Comparison of ENCODE assay signal across 7 mouse cellular contexts in genomic region chr3:89177242-89178106, GRCm38 (mm10). TPM values are rescaled to one million over a fixed set of nuclear protein-coding genes. Genes with fewer than 3 reads are reported as not detected.
DNase-seq lines count a peak whose midpoint lies in the region; ATAC-seq and TF ChIP-seq lines count a peak whose summit lies in the region.

TSS of gene Scamp3 (plus strand) at chr3:89177473.

- H3K4me2 ChIP-seq in intestine, postnatal 0 days (replicated peaks; ENCODE audit: low read depth) = peak within 1 kb of the TSS; percentile 88
- H3K4me2 ChIP-seq in midbrain, embryonic 12.5 days (replicated peaks) = peak within 1 kb of the TSS; percentile 77

- peaks cover 83% of the 10 kb centered on the region for H3K36me3 ChIP-seq in embryonic facial prominence, embryonic 10.5 days (replicated peaks)
- H3K36me3 ChIP-seq in intestine, postnatal 0 days (ENCODE audit: control insufficient read depth, insufficient read depth) = peaks cover 68% of the 10 kb centered on the region
- H3K36me3 ChIP-seq in midbrain, embryonic 12.5 days = peaks cover 79% of the 10 kb centered on the region
- H3K36me3 ChIP-seq in small intestine, adult 2 months (ENCODE audit: control insufficient read depth, insufficient read depth, low read length) = peaks cover 63% of the 10 kb centered on the region

- TF ChIP-seq CTCF in intestine, postnatal 0 days (IDR thresholded peaks at IDR 0.05; ENCODE audit: low read depth) = no peak
- no peak for TF ChIP-seq CTCF in small intestine, adult 2 months (IDR thresholded peaks at IDR 0.05; ENCODE audit: extremely low read depth, insufficient read length, insufficient replicate concordance, low read depth, low read length)

- TF ChIP-seq POLR2A in small intestine, adult 2 months (IDR thresholded peaks at IDR 0.05; ENCODE audit: low read depth, low read length) = peak; percentile 62; the same call in 1 of the 2 replicates

- H3K27me3 ChIP-seq in embryonic facial prominence, embryonic 10.5 days (replicated peaks; ENCODE audit: low read depth, poor library complexity, severe bottlenecking) = no peaks in the 10 kb centered on the region
- H3K27me3 ChIP-seq in intestine, postnatal 0 days (replicated peaks; ENCODE audit: control insufficient read depth, insufficient read depth, low read length) = no peaks in the 10 kb centered on the region
- H3K27me3 ChIP-seq in midbrain, embryonic 12.5 days = no peaks in the 10 kb centered on the region
- H3K27me3 ChIP-seq in small intestine, adult 2 months (ENCODE audit: control insufficient read depth, insufficient read depth, low read length) = no peaks in the 10 kb centered on the region

- peak within 1 kb of the TSS; percentile 88 for H3K27ac ChIP-seq in embryonic facial prominence, embryonic 10.5 days (replicated peaks)
- H3K27ac ChIP-seq in intestine, postnatal 0 days (ENCODE audit: low read depth, low read length) = peak within 1 kb of the TSS; percentile 80
- peak within 1 kb of the TSS; percentile 72 for H3K27ac ChIP-seq in midbrain, embryonic 12.5 days (replicated peaks)
- peak within 1 kb of the TSS; percentile 42 for H3K27ac ChIP-seq in small intestine, adult 2 months (ENCODE audit: insufficient read depth, low read depth, low read length)

- peak within 1 kb of the TSS; percentile 70 for H3K9ac ChIP-seq in intestine, postnatal 0 days (ENCODE audit: low read depth, low read length)
- H3K9ac ChIP-seq in midbrain, embryonic 12.5 days (replicated peaks) = peak within 1 kb of the TSS; percentile 73

- peak; percentile 90 for DNase-seq in adrenal gland, postnatal 10 days
- DNase-seq in embryonic facial prominence, embryonic 10.5 days (ENCODE audit: low spot score) = peak; percentile 97
- peak; percentile 90 for DNase-seq in gonadal fat pad, adult 2 months (ENCODE audit: low read depth)
- DNase-seq in left cerebral cortex, postnatal 4 days = peak; percentile 86

- intact Hi-C loops in left cerebral cortex, postnatal 4 days (cut with DNase I) = loop anchor here (10.0 kb wide), 1 partner anchor 243 kb away; no protein-coding TSS in a partner anchor

- peaks cover 15% of the 10 kb centered on the region for H3K4me1 ChIP-seq in embryonic facial prominence, embryonic 10.5 days
- H3K4me1 ChIP-seq in intestine, postnatal 0 days (replicated peaks; ENCODE audit: control insufficient read depth, insufficient read depth, low read length) = 0 out of 2 replicates have a peak, but pooled peaks cover 7% of the 10 kb centered on the region
- H3K4me1 ChIP-seq in midbrain, embryonic 12.5 days = peaks cover 15% of the 10 kb centered on the region
- peaks cover 7% of the 10 kb centered on the region for H3K4me1 ChIP-seq in small intestine, adult 2 months (ENCODE audit: control insufficient read depth, insufficient read depth, insufficient read length, low read length)

- WGBS in embryonic facial prominence, embryonic 10.5 days = under 1% methylated on average over 43 of the region's 43 CpGs
- under 1% methylated on average over 43 of the region's 43 CpGs for WGBS in intestine, postnatal 0 days
- under 1% methylated on average over 43 of the region's 43 CpGs for WGBS in midbrain, embryonic 12.5 days
- under 1% methylated on average over 43 of the region's 43 CpGs for WGBS in small intestine, adult 2 months

- peak within 1 kb of the TSS; percentile 84 for H3K4me3 ChIP-seq in embryonic facial prominence, embryonic 10.5 days
- H3K4me3 ChIP-seq in intestine, postnatal 0 days (ENCODE audit: low read depth, low read length) = peak within 1 kb of the TSS; percentile 84
- H3K4me3 ChIP-seq in midbrain, embryonic 12.5 days = peak within 1 kb of the TSS; percentile 66
- H3K4me3 ChIP-seq in small intestine, adult 2 months (ENCODE audit: low read depth, low read length) = peak within 1 kb of the TSS; percentile 85

- H3K9me3 ChIP-seq in embryonic facial prominence, embryonic 10.5 days = no peaks in the 10 kb centered on the region
- H3K9me3 ChIP-seq in intestine, postnatal 0 days (ENCODE audit: control insufficient read depth) = no peaks in the 10 kb centered on the region
- no peaks in the 10 kb centered on the region for H3K9me3 ChIP-seq in midbrain, embryonic 12.5 days

- peak; percentile 95 for ATAC-seq in intestine, postnatal 0 days
- peak; percentile 94 for ATAC-seq in midbrain, embryonic 12.5 days (ENCODE audit: low FRiP score, low read depth)

RNA-seq across cellular contexts. Expression of gene Scamp3, which starts in this region (rescaled TPM):
- total RNA-seq in adrenal gland, postnatal 10 days (2021) = 10 to 100 TPM; 67.9 to 72.7 TPM
- 108 and 117 TPM in 2 replicates for polyA plus RNA-seq in embryonic facial prominence, embryonic 10.5 days (2016; fragmentation: Nextera tagmentation; extraction: Ambion mirVana)
- 105 and 120 TPM in 2 replicates for polyA plus RNA-seq in gonadal fat pad, adult 2 months (2012; rRNA removed)
- polyA plus RNA-seq in intestine, postnatal 0 days (2015; fragmentation: Nextera tagmentation; extraction: Ambion mirVana) = 80.5 and 86.3 TPM in 2 replicates
- total RNA-seq in left cerebral cortex, postnatal 4 days (2021) = 10 to 100 TPM; 85.3 to 89.7 TPM
- 94.2 and 97.1 TPM in 2 replicates for polyA plus RNA-seq in midbrain, embryonic 12.5 days (2016; fragmentation: Nextera tagmentation; extraction: Ambion mirVana)
- 57.0 and 96.1 TPM in 2 replicates for polyA plus RNA-seq in small intestine, adult 2 months (2012; rRNA removed)

Comparison
In these comparisons a context has a peak if more than half of its experiments do, and no peak if none do; other contexts are left out.
1. Peak in every context shown above with its lines: DNase-seq, ATAC-seq, H3K4me3 ChIP-seq and H3K27ac ChIP-seq.